Mouse (Mus musculus) lung, embryonic 16.5 days (tissue): ENCODE measurements around the gene Gck. TPM values are rescaled to one million over a fixed set of nuclear protein-coding genes. Genes with fewer than 3 reads are reported as not detected.

Experiments
- ATAC-seq: fragments of 200-750 bp; cut with Nextera tagmentation; 2 replicates; pipeline ENCODE4 v1.8.0; 2017; ENCODE audit warnings: low read depth, mild to moderate bottlenecking, moderate library complexity
- H3K27ac ChIP-seq: fragments of 300-500 bp; sonication (generic); 2 replicates; pipeline ENCODE4 v1.5.1; 2014; ENCODE audit warnings: mild to moderate bottlenecking, control low read depth, low read length
- H3K27me3 ChIP-seq: fragments of 300-500 bp; sonication (generic); 2 replicates; pipeline ENCODE4 v1.6.1; 2014; ENCODE audit warnings: low read depth, low read length, mixed read lengths; ENCODE audit not compliant: control insufficient read depth, insufficient read depth
- H3K36me3 ChIP-seq: fragments of 300-500 bp; sonication (generic); 2 replicates; pipeline ENCODE4 v1.6.1; 2014; ENCODE audit warnings: low read length; ENCODE audit not compliant: control insufficient read depth, insufficient read depth
- H3K4me1 ChIP-seq: fragments of 300-500 bp; sonication (generic); replicated peaks from 2 replicates; pipeline ENCODE4 v1.6.1; 2014; ENCODE audit warnings: low read length, mixed read lengths; ENCODE audit not compliant: control insufficient read depth, insufficient read depth
- H3K4me2 ChIP-seq: fragments of 300-500 bp; sonication (generic); 2 replicates; pipeline ENCODE4 v1.6.1; 2014; ENCODE audit warnings: low read depth, low read length, control low read depth
- H3K4me3 ChIP-seq: fragments of 300-500 bp; sonication (generic); 2 replicates; pipeline ENCODE4 v1.5.1; 2014; ENCODE audit warnings: mild to moderate bottlenecking, low read length, control low read depth
- H3K9ac ChIP-seq: fragments of 300-500 bp; sonication (generic); 2 replicates; pipeline ENCODE4 v1.6.1; 2014; ENCODE audit warnings: low read length, control low read depth
- H3K9me3 ChIP-seq: fragments of 300-500 bp; sonication (generic); 2 replicates; pipeline ENCODE4 v1.6.1; 2016; ENCODE audit warnings: low read length; ENCODE audit not compliant: control insufficient read depth
- whole genome bisulfite sequencing: fragments of 180-500 bp; shearing (Covaris S2); extraction: QIAGEN DNeasy Blood & Tissue Kit; methylation state at CpG from one replicate; pipeline ENCODE4 v1.1.7; 2014; 5-methylcytosine and 5-hydroxymethylcytosine counted together
- polyA plus RNA-seq: library from polyadenylated mRNA; unstranded; fragments of >200 nt; fragmentation: Nextera tagmentation; extraction: Ambion mirVana; gene quantifications from 2 replicates; pipeline ENCODE4 v1.2.1, GENCODE M21; 2015

The Gck gene
- polyA plus RNA-seq, 1 experiment from 2014 or later = 1.6 TPM

DNA sequence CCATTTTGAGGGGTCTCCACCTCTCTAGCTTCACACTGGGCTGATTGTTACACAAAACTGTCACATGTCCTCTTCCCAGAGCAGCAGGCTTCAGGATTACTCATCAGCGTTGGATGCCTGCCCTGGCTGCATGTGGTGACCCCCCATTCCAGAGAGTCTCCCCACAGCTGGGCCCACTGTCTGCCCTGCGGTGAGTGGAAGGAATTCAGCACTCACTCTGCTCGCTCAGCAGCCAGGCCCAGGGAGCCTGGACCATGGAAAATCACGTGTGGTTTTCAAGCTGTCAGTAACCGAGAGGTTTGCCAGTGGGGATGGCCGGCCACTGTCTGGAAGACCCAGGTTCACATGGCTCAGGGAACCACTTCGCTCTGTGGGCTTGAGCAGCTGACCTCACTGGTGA, 94.0 kb downstream of the Gck start:
- H3K27me3 ChIP-seq = no peaks in the 10 kb centered on the region; the same call in 1 of the 2 replicates
- ATAC-seq = peak; percentile 30; the same call in 1 of the 2 replicates
- H3K27ac ChIP-seq = no peak overlapping the region
- no peaks in the 10 kb centered on the region for H3K36me3 ChIP-seq
- no peak overlapping the region for H3K4me3 ChIP-seq
- H3K4me2 ChIP-seq = no peak overlapping the region
- H3K9me3 ChIP-seq = no peaks in the 10 kb centered on the region
- H3K9ac ChIP-seq = no peak overlapping the region
- peaks cover 4% of the 10 kb centered on the region for H3K4me1 ChIP-seq
- 37% methylated on average over 7 of the region's 7 CpGs for WGBS

GRCm38 (mm10) chr11:5855481-5855880, 94.4 kb downstream of the Gck start:
- H3K36me3 ChIP-seq = no peaks in the 10 kb centered on the region
- no peak overlapping the region for H3K27ac ChIP-seq
- H3K4me2 ChIP-seq = no peak overlapping the region
- no peaks in the 10 kb centered on the region for H3K27me3 ChIP-seq
- H3K9ac ChIP-seq = no peak overlapping the region
- peaks cover 4% of the 10 kb centered on the region; the same call in 1 of the 2 replicates for H3K4me1 ChIP-seq
- H3K9me3 ChIP-seq = no peaks in the 10 kb centered on the region
- no peak for ATAC-seq
- H3K4me3 ChIP-seq = no peak overlapping the region

- H3K36me3 ChIP-seq = no peaks in the 10 kb centered on the region
- H3K27me3 ChIP-seq = no peaks in the 10 kb centered on the region
- peaks cover 4% of the 10 kb centered on the region; the same call in 1 of the 2 replicates for H3K4me1 ChIP-seq
- WGBS = 20% methylated on average over 1 of the region's 1 CpGs
- H3K27ac ChIP-seq = no peak overlapping the region
- no peak overlapping the region for H3K4me3 ChIP-seq
- no peaks in the 10 kb centered on the region for H3K9me3 ChIP-seq
- H3K9ac ChIP-seq = no peak overlapping the region
- ATAC-seq = no peak
- H3K4me2 ChIP-seq = no peak overlapping the region
Observed at GRCm38 (mm10) chr11:5852314-5852713, 97.6 kb downstream of the Gck start.

GRCm38 (mm10) chr11:5851021-5851736, 98.7 kb downstream of the Gck start:
- Histone ChIP-seq H3K4me2 (no peak overlapping the region), H3K36me3 (no peaks in the 10 kb centered on the region), H3K27me3 (no peaks in the 10 kb centered on the region), H3K4me3 (no peak overlapping the region), H3K9ac (no peak overlapping the region), H3K4me1 (peaks cover 4% of the 10 kb centered on the region; the same call in 1 of the 2 replicates), H3K27ac (no peak overlapping the region), H3K9me3 (no peaks in the 10 kb centered on the region)
- 46% methylated on average over 4 of the region's 4 CpGs for WGBS
- no peak for ATAC-seq

Other genes starting within 250 kb of the Gck start
- gene Mrps24, start 234.4 kb downstream of the Gck start, polyA plus RNA-seq = 180 TPM in 2 replicates
- 26.0 and 26.7 TPM in 2 replicates for gene Urgcp, start 187.7 kb downstream of the Gck start, polyA plus RNA-seq
- 110 and 111 TPM in 2 replicates for gene Dbnl, start 161.6 kb downstream of the Gck start, polyA plus RNA-seq
- gene Pgam2, start 146.3 kb downstream of the Gck start, polyA plus RNA-seq = 46.8 and 52.4 TPM in 2 replicates
- gene Polm, start 112.1 kb downstream of the Gck start, polyA plus RNA-seq = 8.0 and 8.4 TPM in 2 replicates
- 35.1 and 37.4 TPM in 2 replicates for gene Aebp1, start 88.1 kb downstream of the Gck start, polyA plus RNA-seq
- 127 and 139 TPM in 2 replicates for gene Pold2, start 71.8 kb downstream of the Gck start, polyA plus RNA-seq
- gene Myl7, start 51.3 kb downstream of the Gck start, polyA plus RNA-seq = 450 and 673 TPM in 2 replicates
- gene Ykt6, start 5.6 kb upstream of the Gck start, polyA plus RNA-seq = 52.3 and 53.1 TPM in 2 replicates
- 1.1 and 1.9 TPM in 2 replicates for gene Camk2b, start 116.3 kb upstream of the Gck start, polyA plus RNA-seq
- gene A730071L15Rik, start 249.9 kb upstream of the Gck start, polyA plus RNA-seq = 0.30 and 0.33 TPM in 2 replicates